Mouse (Mus musculus): ENCODE data around the gene Tmppe. TPM values are rescaled to one million over a fixed set of nuclear protein-coding genes. Genes with fewer than 3 reads are reported as not detected.

Tmppe gene
- 2.8 and 3.6 TPM in 2 replicates for polyA plus RNA-seq (2012; rRNA removed)

GRCm38 (mm10) chr9:114400949-114401684 lies at the start of gene Tmppe, which contains the start of gene Glb1:
Gene Tmppe (plus strand): TSS chr9:114401105.
Gene Glb1 (plus strand): TSS chr9:114401076.

GRCm38 (mm10) chr9:114389905-114390748 lies 10.8 kb upstream of the Tmppe start, which contains the start of gene Crtap:
Gene Crtap (minus strand): TSS chr9:114390675.

Other genes starting within 250 kb of the Tmppe start
- not detected in 2 replicates for gene Bcl2a1c, start 71.0 kb upstream of the Tmppe start, polyA plus RNA-seq (2012; rRNA removed)
- 39.0 and 84.5 TPM in 2 replicates for gene Crtap, start 10.4 kb upstream of the Tmppe start, polyA plus RNA-seq (2012; rRNA removed)
- gene Glb1, start within 50 bp of the Tmppe start, polyA plus RNA-seq (2012; rRNA removed) = 20.8 and 23.8 TPM in 2 replicates
- 0.19 TPM in 1 of 2 replicates, not detected in the other for gene Ccr4, start 103.8 kb downstream of the Tmppe start, polyA plus RNA-seq (2012; rRNA removed)
- gene C130032M10Rik, start 114.6 kb downstream of the Tmppe start, polyA plus RNA-seq (2012; rRNA removed) = 0.25 TPM in 1 of 2 replicates, not detected in the other
- 0.16 and 0.30 TPM in 2 replicates for gene Trim71, start 163.3 kb downstream of the Tmppe start, polyA plus RNA-seq (2012; rRNA removed)
- gene Cnot10, start 239.1 kb downstream of the Tmppe start, polyA plus RNA-seq (2012; rRNA removed) = 73.7 and 78.1 TPM in 2 replicates